Mouse (Mus musculus) forebrain, embryonic 14.5 days (tissue): ENCODE data around the gene Usp9y. TPM values are rescaled to one million over a fixed set of nuclear protein-coding genes. Genes with fewer than 3 reads are reported as not detected.
A peak's percentile ranks its signal among the peaks of the same experiment; 100 is the strongest.

ENCODE experiments used
- ATAC-seq: fragments of 200-750 bp; cut with Nextera tagmentation; 2 replicates; pipeline ENCODE4 v1.8.0; 2017; ENCODE audit warnings: mild to moderate bottlenecking, moderate library complexity
- DNase-seq: peaks from one replicate; pipeline ENCODE4 v3.0.0-alpha.2; 2015; ENCODE audit warnings: low spot score
- H3K27ac ChIP-seq: fragments of 300-500 bp; sonication (generic); 2 replicates; pipeline ENCODE4 v1.5.1; 2014; ENCODE audit warnings: low read depth, mild to moderate bottlenecking, control low read depth, low read length, moderate library complexity
- H3K27me3 ChIP-seq: fragments of 300-500 bp; sonication (generic); replicated peaks from 2 replicates; pipeline ENCODE4 v1.6.1; 2014; ENCODE audit warnings: low read length, control low read depth, mixed read lengths; ENCODE audit not compliant: control insufficient read depth, insufficient read depth
- H3K36me3 ChIP-seq: fragments of 300-500 bp; sonication (generic); 2 replicates; pipeline ENCODE4 v1.6.1; 2014; ENCODE audit warnings: low read length, control low read depth; ENCODE audit not compliant: control insufficient read depth, insufficient read depth
- H3K4me1 ChIP-seq: fragments of 300-500 bp; sonication (generic); 2 replicates; pipeline ENCODE4 v1.6.1; 2014; ENCODE audit warnings: antibody characterized with exemption, low read length, control low read depth; ENCODE audit not compliant: control insufficient read depth, insufficient read depth
- H3K4me2 ChIP-seq: fragments of 300-500 bp; sonication (generic); 2 replicates; pipeline ENCODE4 v1.6.1; 2014; ENCODE audit warnings: mild to moderate bottlenecking, control low read depth, low read length
- H3K4me3 ChIP-seq: fragments of 300-500 bp; sonication (generic); 2 replicates; pipeline ENCODE4 v1.5.1; 2014; ENCODE audit warnings: low read depth, low read length, control low read depth
- H3K9ac ChIP-seq: fragments of 300-500 bp; sonication (generic); 2 replicates; pipeline ENCODE4 v1.6.1; 2014; ENCODE audit warnings: mild to moderate bottlenecking, low read length, control low read depth, moderate library complexity
- H3K9me3 ChIP-seq: fragments of 300-500 bp; sonication (generic); replicated peaks from 2 replicates; pipeline ENCODE4 v1.6.1; 2016; ENCODE audit warnings: low read length, control low read depth, mixed read lengths; ENCODE audit not compliant: control insufficient read depth
- WGBS: fragments of 180-500 bp; shearing (Covaris S2); extraction: QIAGEN DNeasy Blood & Tissue Kit; methylation state at CpG from one replicate; pipeline ENCODE4 v1.1.7; 2014; 5-methylcytosine and 5-hydroxymethylcytosine counted together
- polyA plus RNA-seq: library from polyadenylated mRNA; unstranded; fragments of >200 nt; fragmentation: Nextera tagmentation; extraction: Ambion mirVana; gene quantifications from 2 replicates; pipeline ENCODE4 v1.2.1, GENCODE M21; 2014

The Usp9y gene
- polyA plus RNA-seq = not detected in 2 replicates

DNA sequence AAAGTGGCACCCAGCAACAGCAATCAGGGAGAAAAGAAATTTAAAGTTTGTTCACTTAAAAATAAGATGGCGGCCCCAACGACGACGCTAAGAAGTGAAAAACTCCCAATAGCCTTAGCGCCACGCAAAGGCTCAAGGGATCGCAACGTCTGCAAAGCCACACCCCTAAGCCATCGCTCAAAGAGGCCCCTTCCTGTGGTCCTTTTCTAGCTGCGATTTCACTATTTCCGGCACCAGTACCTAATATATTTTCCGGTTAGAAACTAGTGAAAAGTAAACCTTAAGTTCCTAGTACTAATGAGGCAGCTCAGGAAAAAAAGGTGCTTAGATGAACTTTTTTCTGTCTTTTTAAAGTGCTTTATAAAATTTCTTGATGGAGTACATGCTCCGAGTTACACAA is at the start of gene Usp9y:
Usp9y (minus strand) TSS at position 101 of the 400 bp plus-strand sequence.
- no peak within 1 kb of the TSS for H3K4me3 ChIP-seq
- WGBS = 91% methylated on average over 6 of the region's 13 CpGs

DNA sequence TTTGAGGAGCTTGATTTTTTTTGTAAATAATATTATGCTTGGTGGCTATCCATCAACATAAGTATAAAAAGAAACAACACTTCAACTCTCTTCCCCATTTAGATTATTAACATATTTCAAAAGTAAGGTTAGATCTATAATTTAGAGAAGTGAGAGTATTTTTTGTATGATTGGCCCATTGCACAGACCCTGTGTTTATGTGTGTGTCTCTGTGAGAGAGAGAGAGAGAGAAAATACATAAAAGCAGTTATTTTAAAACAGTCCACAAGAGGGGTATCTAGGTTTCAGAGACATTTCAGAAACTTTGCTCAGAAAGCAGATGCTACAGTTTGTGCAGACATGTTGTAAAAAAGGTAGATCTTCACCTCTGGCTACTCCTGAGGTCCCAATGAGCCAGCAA is 165.9 kb downstream of the Usp9y start:
- H3K9me3 ChIP-seq = no peaks in the 10 kb centered on the region
- ATAC-seq = no peak
- H3K4me1 ChIP-seq = no peaks in the 10 kb centered on the region
- H3K27me3 ChIP-seq = no peaks in the 10 kb centered on the region
- H3K4me2 ChIP-seq = no peak overlapping the region
- H3K36me3 ChIP-seq = no peaks in the 10 kb centered on the region
- H3K27ac ChIP-seq = no peak overlapping the region
- H3K4me3 ChIP-seq = no peak overlapping the region
- no peak overlapping the region for H3K9ac ChIP-seq
- no peak for DNase-seq

More for the DNA sequence above, at the start of gene Usp9y:
- ATAC-seq = no peak
- no peak for DNase-seq
- Histone ChIP-seq H3K27ac (no peak within 1 kb of the TSS), H3K4me1 (no peaks in the 10 kb centered on the region), H3K9ac (no peak within 1 kb of the TSS), H3K9me3 (no peaks in the 10 kb centered on the region), H3K4me2 (no peak within 1 kb of the TSS), H3K36me3 (no peaks in the 10 kb centered on the region), H3K27me3 (no peaks in the 10 kb centered on the region)

DNA sequence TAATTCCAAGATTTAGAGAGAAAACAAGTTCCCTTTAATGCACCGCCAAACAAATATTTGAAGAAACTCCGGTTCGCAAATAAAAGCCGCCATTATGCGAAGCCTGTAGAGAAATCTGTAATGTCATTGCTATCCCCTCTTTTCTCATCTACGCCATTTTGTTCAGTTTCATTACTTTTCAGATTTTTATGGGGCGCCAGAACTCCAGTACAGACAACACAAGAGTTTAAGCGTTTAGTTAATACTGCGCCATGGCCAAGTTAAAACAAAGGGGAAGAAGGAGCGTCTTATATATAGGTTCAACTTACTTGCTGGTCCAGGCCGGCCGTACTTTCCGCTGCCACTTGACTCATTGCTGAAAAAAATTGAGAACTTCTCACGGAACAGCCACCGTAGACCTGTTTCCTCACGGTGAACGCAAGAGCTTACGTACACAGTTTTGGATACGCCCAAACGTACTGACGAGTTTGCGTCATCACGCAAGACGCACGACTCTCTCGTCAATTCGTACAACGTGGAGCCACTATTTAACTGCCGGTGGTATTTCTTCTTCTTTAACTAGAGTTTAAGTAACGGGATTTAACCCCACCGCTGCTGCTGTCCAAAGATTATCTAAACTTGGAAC is 173.3 kb downstream of the Usp9y start, which contains the start of gene Ddx3y:
Ddx3y (minus strand) TSS at position 459 of the 625 bp plus-strand sequence.
- no peaks in the 10 kb centered on the region for H3K9me3 ChIP-seq
- ATAC-seq (peak; percentile 98), DNase-seq (peak; percentile 91)
- H3K4me3 ChIP-seq = peak within 1 kb of the TSS; percentile 31
- H3K4me1 ChIP-seq = no peaks in the 10 kb centered on the region
- 0% methylated on average over 2 of the region's 31 CpGs for WGBS
- H3K27ac ChIP-seq = no peak within 1 kb of the TSS
- peak within 1 kb of the TSS; percentile 49 for H3K9ac ChIP-seq
- H3K36me3 ChIP-seq = no peaks in the 10 kb centered on the region
- H3K27me3 ChIP-seq = no peaks in the 10 kb centered on the region
- peak within 1 kb of the TSS; percentile 34 for H3K4me2 ChIP-seq

DNA sequence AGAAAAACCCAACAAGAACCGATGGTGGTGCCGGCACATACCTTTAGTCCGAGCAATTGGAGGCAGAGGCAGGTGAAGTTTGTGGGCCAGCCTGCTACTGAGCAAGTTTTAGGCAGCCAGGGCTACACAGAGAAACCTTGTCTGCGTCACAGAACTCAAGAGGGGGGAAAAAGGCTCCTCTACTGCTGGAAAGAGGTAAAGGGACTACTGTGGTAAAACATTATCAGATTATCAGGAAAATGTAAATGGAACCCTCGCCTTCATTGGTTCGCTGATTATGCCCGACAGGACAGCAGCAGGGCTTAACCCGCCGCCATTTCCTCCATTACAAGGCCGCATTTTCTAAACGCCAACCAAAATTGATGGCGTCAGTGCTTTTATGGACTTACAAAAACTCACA is 173.8 kb downstream of the Usp9y start:
- ATAC-seq (no peak), DNase-seq (peak; percentile 13)
- no CpG with 5 or more reads among the region's 12 CpGs for WGBS
- Histone ChIP-seq H3K27me3 (no peaks in the 10 kb centered on the region), H3K9ac (peak overlapping the region; percentile 49), H3K4me3 (peak overlapping the region; percentile 31), H3K4me2 (peak overlapping the region; percentile 34), H3K9me3 (no peaks in the 10 kb centered on the region), H3K36me3 (no peaks in the 10 kb centered on the region), H3K4me1 (no peaks in the 10 kb centered on the region), H3K27ac (no peak overlapping the region)

Other genes starting within 250 kb of the Usp9y start
- 15.4 and 17.6 TPM in 2 replicates for gene Uty, start 214.0 kb downstream of the Usp9y start, polyA plus RNA-seq
- 22.5 and 26.0 TPM in 2 replicates for gene Ddx3y, start 173.2 kb downstream of the Usp9y start, polyA plus RNA-seq